Mouse (Mus musculus) retina, postnatal 1 day (tissue): ENCODE data around the gene Sectm1a.
"Not testable (repeated sequence)": the region's sequence is repeated elsewhere in the genome, so short reads cannot be mapped to it uniquely, and the experiment has no call there.

Experiments
- DNase-seq: peaks from one replicate; pipeline ENCODE4 v3.0.0-alpha.2; 2012

Gene Sectm1a

DNA sequence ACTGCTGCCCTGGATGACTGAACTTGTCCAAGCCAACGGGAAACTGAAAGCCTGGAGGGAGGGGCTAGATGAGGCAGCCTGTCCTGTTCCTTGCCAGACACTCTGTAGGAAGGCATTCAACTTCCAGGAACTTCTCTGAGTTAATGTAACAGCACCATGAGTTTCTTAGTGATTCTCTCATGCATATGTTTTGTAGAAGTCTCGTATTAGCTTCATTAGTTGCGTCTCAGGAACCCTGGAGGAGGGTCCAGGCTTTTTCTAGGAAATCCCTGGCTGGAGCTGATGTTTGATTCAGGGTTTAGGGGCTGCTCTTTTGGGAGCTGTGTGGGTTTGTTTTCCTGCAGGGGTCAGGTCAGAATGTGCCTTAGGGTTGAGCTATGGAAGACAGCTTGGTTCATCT is at the start of gene Sectm1a:
TSS of gene Sectm1a (minus strand) at position 101 of the 400 bp plus-strand sequence.
- no peak for DNase-seq

DNA sequence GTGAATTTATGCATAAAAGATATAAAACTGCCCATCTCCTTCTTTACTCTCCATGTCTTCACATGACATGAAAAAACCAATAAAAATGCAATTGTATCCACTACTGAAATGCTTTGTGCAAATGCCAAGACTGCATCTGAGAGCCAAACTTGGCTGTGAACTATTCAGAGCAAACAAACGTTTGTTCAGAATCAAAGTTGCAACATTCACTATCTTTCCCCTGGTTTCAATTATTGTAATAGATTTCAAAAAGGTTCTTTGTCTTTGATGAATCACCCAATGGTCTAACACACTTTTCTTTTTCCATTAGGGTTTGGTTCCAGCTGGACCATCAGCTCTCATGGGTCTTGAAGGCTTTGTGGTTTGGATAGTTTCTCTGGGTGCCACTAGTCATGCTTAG is 48.6 kb upstream of the Sectm1a start:
- no peak for DNase-seq

DNA sequence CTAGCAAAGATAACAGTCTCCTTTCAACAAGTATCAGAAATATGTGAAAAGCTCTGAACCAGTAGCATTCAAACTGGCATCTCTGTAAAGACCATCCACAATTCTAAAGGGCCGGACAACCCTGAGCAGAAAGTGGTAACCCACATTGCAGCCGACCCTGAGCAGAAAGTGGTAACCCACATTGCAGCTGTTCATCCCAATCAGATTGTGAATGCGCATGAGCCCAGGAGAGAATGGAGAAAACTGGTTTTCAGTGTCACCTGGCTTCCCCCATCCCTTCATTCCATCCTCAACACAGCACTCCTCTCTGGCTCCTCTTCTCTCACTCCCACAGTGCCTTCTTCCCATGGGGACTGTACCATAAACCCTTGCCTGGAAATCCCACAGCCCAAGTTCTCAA is 46.4 kb upstream of the Sectm1a start:
- no peak for DNase-seq

DNA sequence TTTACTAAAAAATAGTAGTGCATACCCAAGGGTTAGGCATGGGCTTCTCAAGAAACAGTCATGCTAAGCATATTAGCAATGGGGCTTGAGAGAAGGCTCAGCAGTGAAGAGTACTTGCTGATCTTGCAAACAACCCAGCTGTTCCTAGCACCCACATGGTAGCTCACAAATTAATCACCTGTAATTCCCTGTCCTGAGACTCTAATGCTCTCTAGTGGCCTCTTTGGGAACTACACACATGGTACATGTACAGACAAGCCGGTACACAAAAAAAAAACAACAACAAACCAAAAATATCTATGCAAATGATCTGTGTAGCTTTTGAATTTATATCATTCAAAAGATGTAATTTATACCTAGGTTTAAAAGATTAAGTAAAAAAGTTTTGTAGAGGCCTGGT is 45.4 kb upstream of the Sectm1a start:
- peak; percentile 27 for DNase-seq

DNA sequence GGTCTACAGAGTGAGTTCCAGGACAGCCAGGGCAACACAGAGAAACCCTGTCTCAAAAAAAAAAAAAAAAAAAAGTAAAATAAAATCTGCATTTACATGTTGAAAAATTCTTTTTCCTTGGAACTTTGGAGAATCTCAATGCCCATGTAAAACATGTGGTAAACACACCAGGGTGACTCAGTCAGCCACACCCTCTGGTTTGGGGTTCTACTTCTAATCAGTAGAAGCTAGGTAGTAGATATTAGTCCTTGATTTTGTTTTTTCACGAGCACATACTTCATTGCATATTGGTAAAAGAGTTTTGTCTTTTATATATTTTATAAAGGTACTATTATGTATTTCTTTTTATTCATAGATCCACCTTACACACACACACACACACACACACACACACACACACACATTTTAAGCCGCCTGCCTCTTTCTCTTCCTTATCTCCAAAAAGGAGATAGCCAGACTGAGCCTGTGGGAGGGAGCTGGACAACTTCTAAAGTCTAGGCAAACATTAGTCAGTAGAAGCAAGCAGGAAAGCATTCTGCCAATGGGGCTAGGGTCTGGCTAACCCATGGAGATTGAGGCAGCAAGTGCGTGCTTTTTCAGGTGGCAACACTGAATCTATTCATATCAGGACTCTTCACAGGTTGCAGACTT is 44.6 kb upstream of the Sectm1a start:
- no peak for DNase-seq

DNA sequence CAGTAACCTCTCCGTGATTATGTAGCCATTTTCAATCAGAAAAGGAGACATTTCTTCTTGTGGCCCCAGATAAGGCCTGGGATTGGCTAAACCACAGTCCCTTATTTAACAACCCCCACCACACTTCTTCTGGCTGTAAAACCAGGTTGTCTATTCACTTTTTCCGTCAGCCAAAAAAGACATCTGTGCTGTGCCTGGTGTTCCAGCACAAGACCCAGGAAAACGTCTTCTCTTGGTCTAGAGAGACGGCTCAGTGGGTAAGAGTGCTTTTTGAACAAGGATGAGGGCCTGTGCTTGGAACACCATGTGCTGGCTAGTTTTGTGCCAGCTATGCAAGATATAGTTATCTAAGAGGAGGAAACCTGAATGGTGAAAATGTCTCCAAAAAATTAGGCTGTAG is 42.4 kb upstream of the Sectm1a start:
- DNase-seq: no peak

DNA sequence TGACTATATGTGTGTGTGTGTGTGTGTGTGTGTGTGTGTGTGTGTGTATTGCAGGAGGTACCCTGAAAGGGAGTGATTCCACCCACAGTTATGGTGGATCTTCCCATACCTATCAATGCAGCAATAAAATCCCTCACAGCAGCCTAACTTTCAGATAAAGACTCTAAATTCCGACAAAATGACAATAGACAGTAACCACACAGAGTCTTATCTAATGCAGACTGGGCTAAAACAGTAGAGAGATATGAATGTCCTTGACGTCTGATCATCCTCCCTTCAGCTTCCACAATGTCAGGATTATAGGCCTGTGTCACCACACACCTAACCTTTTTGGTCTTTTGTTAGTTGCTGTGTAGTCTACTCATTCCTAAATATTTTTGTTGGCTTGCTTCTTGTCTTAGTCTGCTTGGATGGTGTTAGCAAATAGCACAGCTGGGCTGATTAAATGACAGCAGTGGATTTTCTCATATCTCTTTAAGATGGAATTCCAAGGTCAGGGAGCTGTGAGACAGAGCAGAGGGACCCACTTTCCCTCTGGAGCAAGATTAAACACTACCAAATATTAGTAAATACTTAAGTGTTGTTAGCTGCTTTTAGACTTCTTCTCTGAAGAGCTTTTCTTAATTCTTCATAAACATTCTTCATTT is 41.1 kb upstream of the Sectm1a start:
- DNase-seq: no peak

DNA sequence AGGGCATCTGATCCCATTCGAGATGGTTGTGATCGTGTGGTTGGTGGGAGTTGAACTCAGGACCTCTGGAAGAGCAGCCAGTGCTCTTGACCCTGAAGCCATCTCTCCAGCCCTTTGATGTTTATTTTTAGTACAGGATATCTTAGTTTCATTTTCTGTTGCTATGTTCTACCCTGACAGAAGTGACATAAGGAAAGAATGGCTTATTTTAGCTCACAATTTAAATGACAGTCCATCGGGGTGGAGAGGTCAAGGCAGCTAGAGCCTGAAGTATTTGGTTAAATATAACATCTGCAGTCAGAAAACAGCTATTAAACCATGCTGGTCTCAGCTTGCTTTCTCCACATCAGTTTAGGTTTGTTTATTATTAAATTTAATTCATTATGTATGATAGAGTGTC is 40.1 kb upstream of the Sectm1a start:
- no peak for DNase-seq

DNA sequence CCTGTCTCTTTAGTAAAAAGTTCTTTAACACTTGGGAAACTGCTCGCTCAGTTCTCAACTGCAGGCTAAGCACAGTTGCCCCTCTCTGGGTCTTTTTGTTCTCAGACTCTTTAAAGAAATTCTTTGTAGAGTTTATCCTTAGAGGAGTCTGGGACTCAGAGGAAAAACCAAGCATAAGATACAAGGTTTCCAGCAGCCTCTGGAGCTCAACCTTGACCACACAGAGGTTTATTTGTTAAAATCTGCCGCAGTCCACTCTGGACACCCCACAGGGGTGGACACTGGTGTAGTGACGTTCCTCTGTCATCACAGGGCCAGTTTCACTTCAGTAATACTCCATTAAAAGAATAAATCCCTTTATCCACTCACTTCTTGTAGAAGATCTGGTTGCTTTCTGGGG is 37.6 kb upstream of the Sectm1a start, which contains the start of gene Tex19.2:
TSS of gene Tex19.2 (minus strand) at position 101 of the 400 bp plus-strand sequence.
- DNase-seq: no peak

DNA sequence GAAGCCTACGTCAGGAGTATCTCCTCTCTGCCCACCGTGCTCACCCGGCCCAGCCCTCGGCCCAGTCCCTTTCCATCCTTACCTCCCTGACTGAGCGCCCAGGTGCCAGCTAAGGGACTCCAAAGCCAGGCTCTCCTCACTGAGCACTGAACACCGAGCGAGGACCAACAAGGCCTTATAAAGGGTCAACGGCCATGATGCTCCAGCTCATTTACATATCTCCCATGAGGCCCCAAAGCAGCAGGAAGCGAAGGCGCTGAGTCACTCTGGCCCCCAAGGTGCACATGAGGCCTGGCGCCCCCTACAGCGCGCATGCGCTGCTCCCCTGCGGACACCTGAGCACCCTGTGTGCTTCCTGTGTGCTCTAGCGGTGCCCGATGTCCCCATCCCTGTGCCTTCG is 37.1 kb upstream of the Sectm1a start:
- DNase-seq: no peak

DNA sequence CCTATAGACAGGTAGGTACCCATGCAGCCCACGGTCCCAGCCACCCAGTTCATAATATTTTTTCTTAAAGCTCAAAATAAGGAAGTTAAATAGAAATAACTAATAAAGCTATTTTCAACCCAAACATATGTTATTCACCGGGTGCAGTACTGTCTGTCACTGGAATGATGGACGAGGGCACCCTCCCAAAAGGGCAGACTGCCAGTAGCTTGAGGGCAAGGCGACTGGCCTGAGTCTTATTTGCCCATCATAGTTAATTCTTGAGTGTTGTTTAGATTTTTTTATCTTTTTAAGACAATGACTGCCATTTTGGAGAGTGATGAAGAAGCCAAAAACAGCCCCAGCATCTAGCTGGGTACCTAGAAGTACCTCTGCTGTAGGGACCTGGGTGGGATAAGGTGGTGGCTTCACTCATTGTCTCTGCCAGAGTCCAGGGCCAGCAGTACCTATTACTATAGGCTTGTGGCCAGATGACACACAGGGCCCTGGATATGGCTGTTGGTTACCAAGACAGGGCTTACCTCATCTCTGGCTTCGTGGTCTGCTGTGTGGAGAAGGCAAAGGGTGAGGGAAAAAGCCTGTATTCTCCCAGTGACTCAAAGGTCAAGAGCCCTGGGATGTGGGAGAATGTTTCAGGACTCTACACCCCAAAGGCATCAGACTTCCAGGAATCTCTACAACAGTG is 31.2 kb upstream of the Sectm1a start:
- DNase-seq: no peak

DNA sequence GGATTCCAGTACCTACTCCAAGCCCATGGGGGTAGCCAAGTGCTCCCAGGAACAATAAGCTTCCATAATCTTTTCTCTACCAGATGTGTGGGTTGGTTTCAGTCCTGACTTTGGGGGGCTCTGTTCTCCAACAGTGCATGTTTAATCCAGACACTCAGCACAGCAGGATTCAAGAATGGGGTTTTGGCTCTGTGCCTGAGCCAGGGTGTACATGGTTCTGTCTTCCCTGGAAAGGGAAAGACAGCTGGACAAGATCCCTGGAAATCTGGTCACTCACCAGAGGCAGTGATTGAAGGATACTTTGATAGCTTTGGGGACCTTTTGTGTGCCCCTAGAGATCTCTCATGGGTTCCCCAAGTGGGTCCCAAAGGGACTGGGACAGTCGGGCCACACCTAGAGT is 30.6 kb upstream of the Sectm1a start:
- no peak for DNase-seq

DNA sequence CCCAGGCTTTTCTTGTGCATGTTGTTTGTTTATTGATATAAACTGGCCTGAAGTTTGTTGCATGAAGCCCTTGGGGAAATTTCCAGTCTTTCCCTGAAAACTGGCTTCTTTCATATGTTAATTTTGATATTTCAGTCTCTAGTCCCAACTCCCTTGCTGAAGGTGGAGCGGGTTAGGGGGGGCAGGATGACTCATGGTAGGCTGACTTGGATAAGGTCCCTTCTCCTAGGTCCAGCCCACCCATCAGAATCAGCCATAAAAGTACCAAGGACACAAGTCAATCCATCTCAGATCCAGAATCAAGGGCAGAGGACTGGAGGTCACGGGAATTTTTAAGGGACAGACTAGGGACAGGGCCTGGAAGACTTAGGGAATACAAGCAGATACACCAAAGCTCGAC is 30.0 kb upstream of the Sectm1a start:
- no peak for DNase-seq

DNA sequence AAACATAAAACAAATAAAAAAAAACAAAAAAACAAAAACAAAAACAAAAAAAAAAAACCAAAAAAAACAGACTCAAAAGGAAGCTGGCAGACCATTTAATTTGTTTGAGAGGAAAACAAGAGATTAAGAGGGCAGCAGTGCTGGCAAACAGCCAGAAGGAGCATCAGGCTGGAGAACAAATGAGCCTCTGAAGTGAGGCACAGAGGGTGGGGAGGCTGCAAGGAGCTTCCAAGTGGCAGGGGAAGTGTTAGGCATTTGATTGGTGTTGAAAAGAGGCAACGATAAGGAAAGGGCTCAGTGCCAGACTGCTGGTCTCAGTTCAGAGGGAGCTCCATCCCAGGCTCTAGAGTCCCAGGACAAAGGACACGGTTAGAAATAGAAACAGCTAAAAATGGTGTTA is 29.0 kb upstream of the Sectm1a start:
- peak; percentile 69 for DNase-seq

DNA sequence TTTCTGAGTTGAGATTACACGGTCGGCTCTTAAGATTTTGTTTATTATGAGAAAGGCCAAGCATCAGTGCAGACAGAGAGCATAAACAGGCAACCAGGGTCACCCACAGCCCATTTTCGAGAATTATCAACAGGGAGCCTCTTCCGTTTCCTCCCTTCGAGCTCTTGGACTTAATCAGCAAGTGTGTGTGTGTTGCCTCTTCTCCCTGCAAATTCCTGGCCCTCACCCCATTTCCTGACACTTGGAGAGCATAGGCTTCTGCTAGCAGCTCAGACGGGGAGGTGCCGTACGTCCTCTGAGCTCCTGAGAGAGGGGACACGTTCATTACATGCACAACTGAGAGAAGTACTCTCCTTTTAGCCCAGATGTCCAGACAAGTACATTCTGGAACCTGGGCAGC is 27.0 kb upstream of the Sectm1a start:
- no peak for DNase-seq

DNA sequence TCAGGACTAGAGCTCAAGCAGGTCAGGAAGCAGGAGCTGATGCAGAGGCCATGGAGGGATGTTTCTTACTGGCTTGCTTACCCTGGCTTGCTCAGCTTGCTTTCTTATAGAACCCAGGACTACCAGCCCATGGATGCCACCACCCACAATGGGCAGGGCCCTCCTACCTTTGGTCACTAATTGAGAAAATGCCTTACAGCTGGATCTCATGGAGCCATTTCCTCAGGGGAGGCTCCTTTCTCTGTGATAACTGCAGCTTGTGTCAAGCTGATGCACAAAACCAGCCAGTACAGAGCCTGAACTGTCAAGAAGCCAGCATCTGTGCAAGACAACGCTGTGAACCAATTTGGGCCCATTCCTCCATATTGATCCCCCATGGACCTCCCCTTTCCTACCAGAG is 26.2 kb upstream of the Sectm1a start:
- not testable (repeated sequence) for DNase-seq

DNA sequence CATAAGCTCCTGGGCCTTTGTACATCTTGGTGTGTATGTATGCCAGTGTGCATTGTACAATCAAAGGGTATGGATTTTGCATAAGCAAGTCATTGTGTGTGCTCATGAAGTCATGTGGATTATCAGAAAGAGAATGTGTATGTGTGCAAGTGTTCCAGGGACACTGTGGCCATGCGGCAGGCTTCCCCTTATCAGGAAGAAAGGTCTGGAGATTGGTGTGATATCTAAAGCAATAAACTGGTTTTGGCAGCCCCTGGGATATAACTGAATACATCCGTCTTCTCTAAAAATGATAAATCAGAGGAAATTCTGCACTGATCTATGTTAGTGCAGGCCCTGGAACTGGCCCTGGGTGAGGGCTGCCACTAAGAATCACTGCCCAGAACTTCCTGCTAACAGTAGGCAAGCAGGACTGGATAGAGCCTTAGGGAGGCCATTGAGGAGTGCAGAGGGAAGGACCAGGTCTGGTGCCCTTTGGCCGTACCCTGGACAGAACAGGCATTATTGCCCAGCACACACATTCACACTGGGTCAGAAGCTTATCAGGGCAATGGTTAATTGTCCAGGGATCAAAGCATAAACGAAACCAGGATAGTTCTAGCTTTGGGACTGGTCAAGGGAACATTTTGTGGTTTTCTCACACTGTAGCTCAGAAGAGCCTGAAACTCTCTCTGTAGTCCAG is 20.2 kb upstream of the Sectm1a start:
- no peak for DNase-seq

DNA sequence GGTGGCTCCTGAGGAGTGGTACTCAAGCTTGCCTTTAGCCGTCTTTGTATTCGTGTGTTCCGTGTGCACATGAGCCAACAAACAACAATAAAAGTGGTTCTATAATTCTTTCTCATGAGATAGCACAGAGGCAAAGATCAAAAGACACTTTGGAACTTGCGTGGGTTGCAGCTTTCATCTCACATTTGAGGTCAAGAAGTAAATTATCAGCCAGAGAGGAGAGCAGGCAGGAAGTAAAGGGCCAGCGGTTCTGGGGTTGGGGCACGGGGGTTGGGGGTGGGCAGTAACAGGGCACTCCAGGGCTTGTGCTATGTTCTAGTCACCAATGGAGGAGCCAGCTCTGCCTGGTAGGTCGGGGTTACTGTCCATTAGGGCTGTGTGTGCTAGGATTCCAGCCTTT is 19.7 kb upstream of the Sectm1a start:
- DNase-seq: no peak

DNA sequence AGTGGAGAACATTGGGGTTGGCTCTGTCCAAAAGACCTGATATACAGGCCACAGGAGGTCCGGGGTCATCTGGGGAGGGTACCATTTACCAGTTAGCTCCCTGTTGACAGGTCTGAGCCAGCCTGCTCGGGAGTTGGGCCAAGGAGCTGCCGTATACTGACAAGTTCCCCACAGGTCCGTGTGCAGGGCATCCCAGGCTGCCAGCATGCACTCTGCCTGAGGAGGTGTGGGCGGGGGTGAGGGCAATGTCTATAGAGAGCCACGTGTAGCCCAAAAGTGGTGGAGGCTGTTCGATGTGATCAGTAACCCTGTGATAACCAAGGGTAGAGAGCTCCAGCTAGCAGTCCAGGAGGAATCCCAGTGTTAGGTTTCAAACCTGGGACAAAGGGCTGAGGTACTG is 18.7 kb upstream of the Sectm1a start:
- DNase-seq: no peak

DNA sequence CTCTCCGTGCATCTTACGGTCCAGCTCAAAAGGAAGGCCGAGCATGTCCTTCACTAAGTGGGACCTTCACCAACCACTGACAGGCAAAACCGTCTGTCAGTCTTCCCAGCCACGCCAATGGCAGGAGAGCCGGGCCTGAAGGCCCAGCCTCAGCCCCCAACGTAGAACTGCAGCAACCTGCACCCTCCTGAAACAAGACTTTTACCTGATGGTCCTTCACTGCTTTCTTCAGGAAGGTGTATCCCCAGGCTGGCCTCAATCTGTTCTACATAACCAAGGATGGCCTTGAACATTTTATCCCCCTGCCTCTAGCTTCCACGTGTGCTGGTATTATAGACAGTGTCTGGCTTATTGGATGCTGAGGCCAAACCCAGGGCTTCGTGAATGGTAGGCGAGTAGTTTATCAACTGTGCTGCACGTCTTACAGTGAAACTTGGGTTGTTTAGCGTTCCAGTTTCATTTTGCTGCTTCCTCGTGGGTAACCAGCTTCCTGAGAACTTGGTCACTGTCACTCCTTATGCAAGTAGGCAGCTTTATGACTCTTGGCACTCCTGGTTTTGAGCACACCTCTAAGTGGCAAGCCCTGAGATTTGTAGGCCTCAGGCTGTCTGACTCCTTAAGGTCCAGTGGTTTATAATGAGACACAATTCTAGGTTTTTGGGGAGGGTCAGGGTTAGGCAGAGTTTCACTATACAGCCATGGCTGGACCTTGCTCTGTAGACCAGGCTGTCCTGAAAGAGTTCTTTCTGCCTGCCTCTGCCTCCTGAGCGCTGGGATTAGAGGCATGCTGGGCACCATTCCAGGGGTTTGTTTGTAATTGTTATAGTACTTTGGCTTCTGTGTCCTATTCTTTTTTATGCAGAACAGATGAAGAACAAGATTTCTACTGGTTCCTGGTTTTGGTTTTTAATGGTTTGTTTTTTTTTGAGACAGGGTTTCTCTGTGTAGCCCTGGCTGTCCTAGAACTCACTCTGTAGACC is 11.9 kb upstream of the Sectm1a start:
- no peak for DNase-seq

DNA sequence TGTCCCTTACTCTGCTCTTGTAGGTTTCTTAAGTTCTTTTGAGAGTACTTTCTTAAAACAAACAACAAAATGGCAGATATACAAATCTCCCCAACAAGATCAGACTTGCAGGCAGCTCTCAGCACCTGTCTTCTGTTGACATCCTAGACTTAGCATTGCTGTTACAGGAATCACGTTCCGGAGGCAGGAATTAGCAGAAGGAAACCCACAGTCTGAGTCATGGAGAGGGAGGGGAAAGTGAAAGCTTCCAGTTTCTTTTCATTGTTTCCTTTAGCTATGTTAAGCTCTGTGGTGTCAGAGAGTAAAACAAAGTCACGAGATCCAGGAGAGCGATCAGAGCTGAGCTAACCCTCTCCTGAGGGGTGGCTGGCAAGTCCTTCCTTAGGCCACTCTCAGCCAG is 9.9 kb upstream of the Sectm1a start:
- no peak for DNase-seq

DNA sequence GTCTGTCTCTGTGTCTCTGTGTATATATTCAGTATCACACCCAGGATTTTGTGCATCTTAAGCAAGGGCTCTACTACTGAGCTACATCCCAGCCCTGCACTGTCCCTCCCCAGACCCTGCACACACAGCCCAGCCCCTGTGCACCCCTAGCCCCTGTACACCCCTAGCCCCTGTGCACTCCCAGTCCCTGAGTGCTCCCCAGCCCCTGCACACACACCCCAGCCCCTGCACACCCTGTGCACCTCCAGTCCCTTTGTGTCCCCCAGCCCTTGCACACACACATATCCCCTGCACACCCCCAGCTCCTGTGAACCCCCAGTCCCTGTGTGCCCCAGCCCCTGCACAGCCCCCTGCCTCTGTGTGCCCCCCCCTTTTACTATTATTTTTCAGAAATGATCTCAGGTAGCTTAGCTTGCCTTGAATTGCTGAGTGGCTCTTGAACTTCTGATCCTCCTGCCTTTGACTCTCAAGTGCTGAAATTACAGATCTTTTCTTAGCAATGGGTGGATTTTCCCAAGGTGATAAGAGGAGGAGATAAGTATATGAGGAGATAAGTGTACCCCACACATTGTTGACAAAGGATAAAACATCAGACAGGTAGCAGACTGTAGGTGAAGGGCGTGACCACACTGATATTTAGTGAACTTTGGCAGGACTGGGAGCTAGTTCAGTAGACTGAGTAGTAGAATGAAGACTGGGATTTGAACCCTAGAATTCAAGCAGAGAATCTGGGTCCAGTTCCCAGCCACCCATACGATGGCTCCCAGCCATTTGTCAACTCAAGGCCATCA is 8.9 kb upstream of the Sectm1a start:
- no peak for DNase-seq
